Mouse (Mus musculus) hindbrain, embryonic 12.5 days (tissue): ENCODE measurements at regions not wholly inside any gene's neighbourhood (a gene's known extent, or its start where the extent isn't known, plus 50 kb on each side); places are given as distances from the start of the nearest gene placed in this dataset.

Experiments
- ATAC-seq: fragments of 200-750 bp; cut with Nextera tagmentation; 2 replicates; pipeline ENCODE4 v1.8.0; 2017; ENCODE audit warnings: moderate TSS enrichment; ENCODE audit not compliant: low FRiP score
- H3K27ac ChIP-seq: fragments of 300-500 bp; sonication (generic); 2 replicates; pipeline ENCODE4 v1.5.1; 2016; ENCODE audit warnings: mild to moderate bottlenecking
- H3K27me3 ChIP-seq: fragments of 300-500 bp; sonication (generic); 2 replicates; pipeline ENCODE4 v1.6.1; 2016; ENCODE audit warnings: mild to moderate bottlenecking
- H3K36me3 ChIP-seq: fragments of 300-500 bp; sonication (generic); 2 replicates; pipeline ENCODE4 v1.6.1; 2016; ENCODE audit warnings: mild to moderate bottlenecking
- H3K4me1 ChIP-seq: fragments of 300-500 bp; sonication (generic); 2 replicates; pipeline ENCODE4 v1.6.1; 2016
- H3K4me2 ChIP-seq: fragments of 300-500 bp; sonication (generic); replicated peaks from 2 replicates; pipeline ENCODE4 v1.6.1; 2016; ENCODE audit warnings: mild to moderate bottlenecking
- H3K4me3 ChIP-seq: fragments of 300-500 bp; sonication (generic); 2 replicates; pipeline ENCODE4 v1.5.1; 2016; ENCODE audit warnings: mild to moderate bottlenecking
- H3K9ac ChIP-seq: fragments of 300-500 bp; sonication (generic); 2 replicates; pipeline ENCODE4 v1.6.1; 2016; ENCODE audit warnings: mild to moderate bottlenecking, moderate library complexity
- H3K9me3 ChIP-seq: fragments of 300-500 bp; sonication (generic); replicated peaks from 2 replicates; pipeline ENCODE4 v1.6.1; 2016; ENCODE audit warnings: mild to moderate bottlenecking
- WGBS: fragments of 180-500 bp; shearing (Covaris S2); methylation state at CpG from one replicate; pipeline ENCODE4 v1.1.7; 2016; 5-methylcytosine and 5-hydroxymethylcytosine counted together

DNA sequence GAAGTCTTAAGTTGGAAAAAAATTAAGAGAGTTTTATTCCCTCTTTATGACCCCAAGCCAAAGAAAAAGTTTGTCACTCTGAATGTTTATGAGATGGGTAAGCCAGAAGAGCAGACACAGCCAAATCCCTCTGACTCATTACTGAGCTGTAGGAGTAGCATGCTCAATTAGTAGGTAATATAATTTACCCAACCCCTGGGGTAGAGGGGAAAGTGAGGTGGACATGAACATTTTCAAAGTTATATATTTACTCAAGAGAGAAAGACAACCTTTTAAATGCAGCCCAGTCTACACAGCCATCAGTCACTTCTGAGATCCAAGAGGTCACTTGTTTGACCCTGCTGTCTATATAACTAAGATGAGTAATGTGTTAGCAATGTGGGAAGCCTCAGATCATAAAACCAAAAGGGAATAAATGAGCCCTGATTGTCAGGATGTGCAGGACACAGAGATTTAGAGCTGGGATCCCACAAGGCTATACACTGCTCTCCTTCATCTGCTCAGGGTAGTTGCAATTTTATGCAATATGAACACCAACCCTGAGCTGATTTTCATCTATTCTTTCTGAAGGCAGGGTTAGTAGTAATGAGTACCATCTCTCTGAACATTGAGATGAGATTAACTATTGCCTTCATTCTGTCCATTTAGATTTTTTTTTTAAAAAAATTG is 114.7 kb upstream of the Ndp start:
- no peak overlapping the region for H3K4me3 ChIP-seq

DNA sequence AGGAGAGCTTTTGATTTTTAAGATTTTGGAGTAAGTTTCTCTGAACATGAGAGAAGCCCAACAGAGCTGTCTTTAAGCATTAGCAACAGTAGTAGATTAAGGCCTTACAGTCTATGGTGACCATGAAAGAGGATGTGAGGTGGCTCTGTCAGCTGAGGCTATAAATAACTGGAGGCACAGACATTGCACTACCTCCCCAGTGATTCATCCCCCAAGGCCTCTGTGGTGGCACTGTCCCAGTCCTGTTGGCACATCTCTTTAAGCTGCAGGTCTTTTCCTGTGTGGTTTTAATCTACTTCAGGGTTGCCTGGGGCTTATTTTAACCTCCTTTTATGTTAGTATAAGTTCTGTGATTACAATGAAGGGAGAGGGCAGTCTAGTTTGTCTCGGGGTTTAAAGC is 106.2 kb upstream of the Ndp start:
- H3K36me3 ChIP-seq, result no peaks in the 10 kb centered on the region
- H3K4me1 ChIP-seq, result no peaks in the 10 kb centered on the region
- H3K4me2 ChIP-seq, result no peak overlapping the region
- no peak for ATAC-seq
- H3K9me3 ChIP-seq, result no peaks in the 10 kb centered on the region
- no peak overlapping the region for H3K27ac ChIP-seq
- H3K27me3 ChIP-seq, result no peaks in the 10 kb centered on the region
- no peak overlapping the region for H3K4me3 ChIP-seq
- 64% methylated on average over 1 of the region's 1 CpGs for WGBS
- no peak overlapping the region for H3K9ac ChIP-seq

More for the DNA sequence above, 114.7 kb upstream of the Ndp start:
- no peak overlapping the region for H3K9ac ChIP-seq
- no peak overlapping the region for H3K27ac ChIP-seq
- H3K4me2 ChIP-seq, result no peak overlapping the region
- H3K4me1 ChIP-seq, result no peaks in the 10 kb centered on the region
- no peaks in the 10 kb centered on the region for H3K27me3 ChIP-seq
- H3K36me3 ChIP-seq, result no peaks in the 10 kb centered on the region
- ATAC-seq, result no peak
- H3K9me3 ChIP-seq, result no peaks in the 10 kb centered on the region

DNA sequence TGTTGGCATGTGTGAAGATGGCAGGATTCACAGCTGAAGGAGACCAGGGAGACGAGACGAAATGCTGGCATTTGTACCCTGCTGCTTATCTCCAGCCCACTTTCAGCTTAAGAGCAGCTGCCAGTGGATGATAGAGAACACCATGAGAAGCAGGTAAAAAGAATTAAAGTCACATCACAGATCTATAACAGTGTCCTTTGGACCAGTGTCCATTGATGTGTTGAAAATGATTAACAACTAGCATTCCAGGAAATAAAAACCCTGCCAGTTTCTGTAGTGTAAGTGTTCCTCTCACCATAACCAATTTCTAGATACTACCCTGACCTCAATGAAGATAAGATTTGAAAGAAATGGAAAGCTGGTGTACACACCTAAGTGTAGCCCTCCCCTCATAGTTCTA is 97.6 kb upstream of the Ndp start:
- no peak overlapping the region for H3K9ac ChIP-seq
- H3K27ac ChIP-seq, result no peak overlapping the region
- H3K9me3 ChIP-seq, result no peaks in the 10 kb centered on the region
- no peaks in the 10 kb centered on the region for H3K27me3 ChIP-seq
- H3K4me3 ChIP-seq, result no peak overlapping the region
- H3K4me2 ChIP-seq, result no peak overlapping the region
- no peaks in the 10 kb centered on the region for H3K4me1 ChIP-seq
- ATAC-seq, result no peak
- H3K36me3 ChIP-seq, result no peaks in the 10 kb centered on the region
- 79% methylated on average over 2 of the region's 2 CpGs for WGBS

DNA sequence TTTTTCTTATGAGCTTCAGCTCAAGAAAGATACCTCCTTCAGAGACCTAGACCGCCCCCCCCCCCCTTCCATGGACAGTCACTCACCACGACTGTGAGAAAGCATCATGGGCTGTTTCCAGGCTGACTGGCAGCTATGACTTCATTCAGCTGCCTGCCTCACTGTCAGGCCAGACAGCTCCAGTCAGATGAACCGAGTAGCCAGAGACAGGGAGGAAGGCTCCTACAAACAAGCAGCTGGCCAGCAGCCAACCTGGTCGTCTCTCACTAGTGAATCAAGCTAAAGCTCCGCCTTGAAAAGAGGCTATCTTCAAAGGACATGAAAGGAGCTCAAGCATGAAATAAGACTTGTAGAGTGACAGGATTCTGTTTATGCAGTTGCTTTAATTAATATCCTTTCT is 87.0 kb upstream of the Ndp start:
- Histone ChIP-seq H3K27ac (no peak overlapping the region), H3K36me3 (no peaks in the 10 kb centered on the region), H3K4me1 (no peaks in the 10 kb centered on the region), H3K4me2 (no peak overlapping the region), H3K4me3 (no peak overlapping the region), H3K9ac (no peak overlapping the region), H3K9me3 (no peaks in the 10 kb centered on the region), H3K27me3 (no peaks in the 10 kb centered on the region)
- 35% methylated on average over 5 of the region's 5 CpGs for WGBS
- peak; percentile 87 for ATAC-seq
